ENCODE assay signal across 17 mouse cellular contexts in the genomic region with DNA sequence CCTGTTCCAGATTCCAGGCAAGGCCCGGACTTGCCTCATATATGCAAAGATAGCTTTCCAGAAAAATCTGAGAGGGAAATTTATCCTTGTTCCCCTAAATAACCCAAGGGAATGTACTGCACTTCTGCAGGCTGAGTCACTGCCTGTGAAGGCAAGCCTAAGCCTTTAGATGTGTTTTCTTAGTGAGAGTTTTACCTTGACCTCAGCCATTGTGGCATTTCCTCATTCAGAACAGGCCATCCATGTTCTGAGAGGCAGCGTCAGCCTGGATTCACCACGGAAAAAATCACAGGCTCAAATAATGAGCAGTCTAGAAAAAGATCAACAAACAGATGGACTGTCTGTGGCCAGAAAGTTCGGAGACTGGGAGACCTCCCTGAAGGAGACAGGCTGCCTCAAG.
DNase-seq lines count a peak whose midpoint lies in the region; ATAC-seq lines count a peak whose summit lies in the region.
"Had no signal": no experiment of that assay in that cellular context is flagged by ENCODE, and none has a peak within 500 bp of the region (broad histone marks: within the 10 kb centered on the region; RNA-seq: fewer than 3 reads in every experiment).

No protein-coding gene starts in this region.

- no peak for DNase-seq in frontal cortex, postnatal 14 days (ENCODE audit: low spot score in 2 of 2)
- DNase-seq in 3T3-L1 (ENCODE audit: low read depth, low spot score), result peak; percentile 43
- peak; percentile 17 for DNase-seq in NIH3T3 (ENCODE audit: low read depth)
- DNase-seq in adrenal gland, postnatal 36 days, result peak; percentile 46 to 53
- DNase-seq in cerebellum, postnatal 36 days, result no peak
- DNase-seq in kidney, adult 8-10 months, result no peak
- no peak for DNase-seq in T-cell, adult 2 months (ENCODE audit: low spot score)
- DNase-seq: B cell, adult 2 months; cerebellum, adult 8-10 months; cerebellum, postnatal 25 days; gastrocnemius, postnatal 10 days; heart, postnatal 14 days; kidney, postnatal 4 days; right cerebral cortex, adult 18-20 months had no signal

- peak; percentile 31; the same call in 1 of the 2 replicates for ATAC-seq in frontal cortex, adult (ENCODE audit: low TSS enrichment)
- ATAC-seq: forebrain, embryonic 16.5 days; intestine, embryonic 15.5 days had no signal

Comparison
In these comparisons a context has a peak if more than half of its experiments do, and no peak if none do; other contexts are left out.
1. DNase-seq: peak in 3T3-L1 (single experiment), NIH3T3 (single experiment) and adrenal gland, postnatal 36 days (2 of 2); none in frontal cortex, postnatal 14 days (0 of 2), cerebellum, postnatal 36 days (0 of 2), kidney, adult 8-10 months (0 of 2) and T-cell, adult 2 months (single experiment).